Mouse (Mus musculus) megakaryocyte, embryonic 14.5 days (primary cell): ENCODE data around the gene Gimap1. TPM values are rescaled to one million over a fixed set of nuclear protein-coding genes. Genes with fewer than 3 reads are reported as not detected.

Experiments used
- H3K27me3 ChIP-seq: replicated peaks from 2 replicates; pipeline ENCODE3; 2012; ENCODE audit warnings: inconsistent platforms
- H3K36me3 ChIP-seq: replicated peaks from 2 replicates; pipeline ENCODE3; 2012; ENCODE audit warnings: low read length, inconsistent platforms, mixed read lengths
- H3K4me1 ChIP-seq: 2 replicates; pipeline ENCODE4 v1.6.1; 2012; ENCODE audit warnings: inconsistent platforms
- H3K4me3 ChIP-seq: replicated peaks from 2 replicates; pipeline ENCODE3; 2012; ENCODE audit warnings: moderate library complexity, mild to moderate bottlenecking, inconsistent platforms
- H3K9me3 ChIP-seq: 2 replicates; pipeline ENCODE4 v1.6.1; 2012; ENCODE audit warnings: inconsistent platforms
- FLI1 ChIP-seq: IDR thresholded peaks from 2 replicates; pipeline ENCODE4 v1.6.1; 2012; ENCODE audit warnings: low read length, inconsistent platforms, mixed read lengths
- GATA1 ChIP-seq: IDR thresholded peaks from 3 replicates; pipeline ENCODE4 v1.6.1; 2012; ENCODE audit warnings: mixed read lengths, low read length, inconsistent platforms, borderline replicate concordance
- polyA plus RNA-seq: library from polyadenylated mRNA; stranded (reverse); fragments of >175 nt; gene quantifications from 2 replicates; pipeline ENCODE4 v1.2.3, GENCODE M21; 2012; ENCODE audit warnings: low replicate concordance; ENCODE audit not compliant: insufficient read depth

The Gimap1 gene
- polyA plus RNA-seq, 1 experiment = 38.1 TPM

DNA sequence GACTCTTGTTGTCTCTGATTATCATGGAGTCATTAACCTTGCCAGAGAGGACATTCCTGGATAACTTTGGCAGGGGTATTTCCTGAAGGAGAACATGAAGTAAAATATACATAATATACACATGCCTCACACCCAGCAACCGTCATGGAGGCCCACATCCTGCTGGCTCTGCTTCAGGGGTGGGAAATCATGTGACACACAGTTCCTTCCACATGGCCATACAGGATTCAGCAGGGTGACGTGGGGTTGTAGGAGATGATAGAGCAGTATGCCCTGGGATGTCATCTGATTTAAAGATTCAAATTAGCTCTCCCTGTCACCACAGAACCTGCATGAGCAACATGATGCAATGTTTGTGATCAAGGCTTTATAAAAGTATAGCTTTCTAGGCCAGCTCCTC is 49.0 kb downstream of the Gimap1 start:
- no peak for TF ChIP-seq GATA1
- TF ChIP-seq FLI1 = no peak
- Histone ChIP-seq H3K4me3 (no peak overlapping the region), H3K36me3 (no peaks in the 10 kb centered on the region), H3K4me1 (peaks cover 16% of the 10 kb centered on the region), H3K27me3 (no peaks in the 10 kb centered on the region), H3K9me3 (no peaks in the 10 kb centered on the region)

Other genes with a start within 250 kb of the Gimap1 start
- 2.1 TPM in 1 of 2 replicates, not detected in the other for gene Atp6v0e2, start 201.4 kb upstream of the Gimap1 start, polyA plus RNA-seq
- gene Lrrc61, start 184.3 kb upstream of the Gimap1 start, polyA plus RNA-seq = 9.9 and 12.4 TPM in 2 replicates
- not detected in 2 replicates for gene Rarres2, start 166.3 kb upstream of the Gimap1 start, polyA plus RNA-seq
- gene Gm45021, start 149.4 kb upstream of the Gimap1 start, polyA plus RNA-seq = not detected in 2 replicates
- 72.0 and 191 TPM in 2 replicates for gene Repin1, start 145.2 kb upstream of the Gimap1 start, polyA plus RNA-seq
- gene Gm44965, start 145.1 kb upstream of the Gimap1 start, polyA plus RNA-seq = not detected in 2 replicates
- gene Zfp775, start 137.0 kb upstream of the Gimap1 start, polyA plus RNA-seq = 4.2 and 5.8 TPM in 2 replicates
- gene AI854703, start 112.3 kb upstream of the Gimap1 start, polyA plus RNA-seq = 2.0 and 7.4 TPM in 2 replicates
- gene Gimap8, start 91.8 kb upstream of the Gimap1 start, polyA plus RNA-seq = 0.31 TPM in 1 of 2 replicates, not detected in the other
- 2.5 TPM in 1 of 2 replicates, not detected in the other for gene Gimap9, start 62.9 kb upstream of the Gimap1 start, polyA plus RNA-seq
- gene Gimap4, start 54.5 kb upstream of the Gimap1 start, polyA plus RNA-seq = 0.32 TPM in 1 of 2 replicates, not detected in the other
- gene Gimap6, start 30.8 kb upstream of the Gimap1 start, polyA plus RNA-seq = 1.2 and 5.9 TPM in 2 replicates
- not detected in 2 replicates for gene Gm28053, start 20.4 kb upstream of the Gimap1 start, polyA plus RNA-seq
- not detected in 2 replicates for gene Gimap7, start 20.4 kb upstream of the Gimap1 start, polyA plus RNA-seq
- gene Gimap5, start 7.1 kb downstream of the Gimap1 start, polyA plus RNA-seq = 12.5 and 21.4 TPM in 2 replicates
- gene Gimap3, start 31.8 kb downstream of the Gimap1 start, polyA plus RNA-seq = 2.3 TPM in 1 of 2 replicates, not detected in the other
- 9.7 and 62.7 TPM in 2 replicates for gene Tmem176a, start 101.9 kb downstream of the Gimap1 start, polyA plus RNA-seq
- gene Tmem176b, start 102.4 kb downstream of the Gimap1 start, polyA plus RNA-seq = 10.4 and 36.3 TPM in 2 replicates
- not detected in 2 replicates for gene Aoc1, start 133.8 kb downstream of the Gimap1 start, polyA plus RNA-seq
- gene 1600015I10Rik, start 190.8 kb downstream of the Gimap1 start, polyA plus RNA-seq = not detected in 2 replicates
- gene Doxl2, start 235.9 kb downstream of the Gimap1 start, polyA plus RNA-seq = not detected in 2 replicates
- gene Svs1, start 247.8 kb downstream of the Gimap1 start, polyA plus RNA-seq = not detected in 2 replicates